Mouse (Mus musculus): ENCODE results near the gene Mta3.

DNA sequence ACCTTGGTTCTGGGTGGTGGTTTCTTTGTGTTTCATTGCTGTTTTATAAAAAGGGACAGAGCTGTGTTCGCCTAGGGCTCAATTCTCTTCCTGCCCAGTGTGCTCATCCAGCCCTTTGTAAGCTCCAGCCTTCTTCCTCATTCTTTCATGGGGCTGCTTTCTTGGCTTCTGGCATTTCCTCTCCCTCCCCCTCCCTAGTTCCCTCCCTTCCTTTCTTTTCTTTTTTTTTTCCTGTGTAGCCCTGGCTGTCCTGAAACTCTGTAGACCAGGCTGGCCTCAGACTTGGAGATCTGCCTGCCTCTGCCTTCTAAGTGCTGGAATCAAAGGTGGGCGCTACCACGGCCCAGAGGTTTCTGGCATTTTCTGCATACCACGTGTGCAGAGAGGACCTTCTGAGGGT lies 21.7 kb downstream of the Mta3 start:
- TF ChIP-seq USF1 (IDR thresholded peaks at IDR 0.05; ENCODE audit: low read depth) (no peak), CTCF (IDR thresholded peaks at IDR 0.05; ENCODE audit: control insufficient read depth, insufficient read depth, insufficient read length) (no peak)

Data from C2C12 (cell line).